Mouse (Mus musculus): ENCODE data around the gene Nbea. TPM values are rescaled to one million over a fixed set of nuclear protein-coding genes. Genes with fewer than 3 reads are reported as not detected.

Nbea gene
- total RNA-seq, 2 experiments from 2014 or later: 12.5 to 15.4 TPM

DNA sequence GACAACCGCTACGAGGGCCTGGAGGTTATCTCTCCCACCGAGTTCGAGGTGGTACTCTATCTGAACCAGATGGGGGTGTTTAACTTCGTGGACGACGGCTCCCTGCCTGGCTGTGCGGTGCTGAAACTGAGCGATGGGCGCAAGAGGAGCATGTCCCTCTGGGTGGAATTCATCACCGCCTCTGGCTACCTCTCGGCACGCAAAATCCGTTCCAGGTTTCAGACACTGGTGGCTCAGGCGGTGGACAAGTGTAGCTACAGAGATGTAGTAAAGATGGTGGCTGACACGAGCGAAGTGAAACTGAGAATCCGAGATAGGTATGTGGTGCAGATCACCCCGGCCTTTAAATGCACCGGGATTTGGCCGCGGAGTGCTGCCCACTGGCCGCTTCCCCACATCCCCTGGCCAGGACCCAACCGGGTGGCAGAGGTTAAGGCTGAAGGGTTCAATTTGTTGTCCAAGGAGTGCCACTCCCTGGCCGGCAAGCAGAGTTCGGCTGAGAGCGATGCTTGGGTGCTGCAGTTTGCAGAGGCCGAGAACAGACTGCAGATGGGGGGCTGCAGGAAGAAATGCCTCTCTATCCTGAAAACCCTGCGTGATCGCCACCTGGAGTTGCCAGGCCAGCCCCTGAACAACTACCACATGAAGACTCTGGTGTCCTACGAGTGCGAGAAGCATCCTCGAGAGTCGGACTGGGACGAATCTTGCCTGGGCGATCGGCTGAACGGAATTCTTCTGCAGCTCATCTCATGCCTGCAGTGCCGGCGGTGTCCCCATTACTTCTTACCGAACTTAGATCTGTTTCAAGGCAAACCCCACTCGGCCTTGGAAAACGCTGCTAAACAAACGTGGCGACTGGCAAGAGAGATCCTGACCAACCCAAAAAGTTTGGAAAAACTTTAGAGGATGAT, 400.1 kb downstream of the Nbea start:
- DNase-seq: peak; percentile 68

DNA sequence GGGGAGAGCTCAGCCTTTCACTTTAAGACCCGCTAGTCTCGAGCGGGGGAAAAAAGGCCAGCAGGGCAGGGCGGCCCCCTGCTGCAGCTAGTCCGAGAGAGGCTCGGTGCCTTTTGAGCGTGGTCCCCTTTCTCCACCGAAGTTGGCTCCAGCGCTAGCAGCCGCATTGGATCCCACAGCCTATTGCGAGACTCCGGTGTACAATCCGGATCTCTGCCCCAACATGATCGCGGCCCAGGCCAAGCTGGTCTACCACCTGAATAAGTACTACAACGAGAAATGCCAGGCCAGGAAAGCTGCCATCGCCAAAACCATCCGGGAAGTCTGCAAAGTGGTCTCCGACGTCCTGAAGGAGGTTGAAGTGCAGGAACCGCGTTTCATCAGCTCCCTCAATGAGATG, 400.7 kb downstream of the Nbea start:
- peak; percentile 48 for DNase-seq

DNA sequence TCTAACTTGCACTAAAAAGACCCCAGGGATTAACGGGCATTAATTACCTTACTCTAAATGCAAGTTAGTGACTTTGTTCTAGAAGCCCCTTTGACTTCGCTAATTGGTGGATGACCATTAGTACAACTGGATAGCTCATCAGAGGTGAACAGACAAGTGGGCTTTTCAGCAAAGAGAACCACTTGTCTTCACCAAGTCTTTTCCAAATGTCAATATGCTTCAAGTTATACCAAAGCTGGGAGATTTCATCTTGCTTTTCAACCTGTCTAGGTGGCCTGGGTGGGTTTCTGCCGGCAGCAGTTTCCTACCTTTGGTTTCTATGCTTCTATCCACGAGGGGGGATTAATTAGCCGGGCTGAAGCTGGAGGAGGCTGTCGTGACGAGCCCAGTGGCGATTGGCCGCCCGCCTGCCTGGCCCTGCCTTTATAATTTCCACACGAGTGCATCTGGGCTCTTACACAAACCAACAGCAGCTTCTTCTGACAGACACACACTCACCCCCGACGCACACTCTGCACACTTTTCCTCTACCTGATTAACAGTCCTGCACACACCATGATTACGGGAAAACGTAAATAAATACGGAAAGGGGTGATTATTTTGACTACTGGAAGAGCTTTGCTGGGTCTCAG, 401.3 kb downstream of the Nbea start, which contains the start of gene Mab21l1:
Mab21l1 (plus strand) TSS at position 455 of the 632 bp plus-strand sequence.
- peak; percentile 80 for DNase-seq

DNA sequence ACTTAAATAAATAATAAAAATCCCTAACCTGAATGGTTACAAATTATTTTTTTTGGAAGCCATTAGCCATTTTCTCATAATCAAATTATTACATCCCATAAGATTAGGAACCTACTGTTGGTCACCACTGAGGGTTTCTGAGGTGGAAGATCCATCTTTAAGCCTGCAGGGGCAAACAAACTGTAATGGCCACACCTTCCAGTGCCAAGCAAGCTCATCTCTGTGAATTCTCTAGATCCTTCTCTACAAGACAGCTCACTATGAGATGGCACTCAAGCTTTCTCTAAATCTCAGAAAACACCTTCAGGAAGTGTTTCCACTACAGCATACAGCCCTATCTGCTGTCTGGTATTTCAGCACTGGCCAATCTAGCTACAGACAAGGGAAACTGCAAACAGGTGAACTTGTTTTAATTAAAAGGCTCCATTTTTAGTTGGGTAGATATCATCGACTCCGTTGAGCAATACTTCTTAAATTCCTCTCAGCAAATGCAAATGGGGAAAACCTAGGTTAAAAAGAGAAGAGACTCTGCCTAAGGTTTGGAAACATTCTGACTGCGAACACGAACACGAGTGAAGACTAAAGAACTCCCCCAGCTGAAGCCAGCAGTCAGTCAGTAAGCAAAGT, 402.0 kb downstream of the Nbea start:
- no peak for DNase-seq

DNA sequence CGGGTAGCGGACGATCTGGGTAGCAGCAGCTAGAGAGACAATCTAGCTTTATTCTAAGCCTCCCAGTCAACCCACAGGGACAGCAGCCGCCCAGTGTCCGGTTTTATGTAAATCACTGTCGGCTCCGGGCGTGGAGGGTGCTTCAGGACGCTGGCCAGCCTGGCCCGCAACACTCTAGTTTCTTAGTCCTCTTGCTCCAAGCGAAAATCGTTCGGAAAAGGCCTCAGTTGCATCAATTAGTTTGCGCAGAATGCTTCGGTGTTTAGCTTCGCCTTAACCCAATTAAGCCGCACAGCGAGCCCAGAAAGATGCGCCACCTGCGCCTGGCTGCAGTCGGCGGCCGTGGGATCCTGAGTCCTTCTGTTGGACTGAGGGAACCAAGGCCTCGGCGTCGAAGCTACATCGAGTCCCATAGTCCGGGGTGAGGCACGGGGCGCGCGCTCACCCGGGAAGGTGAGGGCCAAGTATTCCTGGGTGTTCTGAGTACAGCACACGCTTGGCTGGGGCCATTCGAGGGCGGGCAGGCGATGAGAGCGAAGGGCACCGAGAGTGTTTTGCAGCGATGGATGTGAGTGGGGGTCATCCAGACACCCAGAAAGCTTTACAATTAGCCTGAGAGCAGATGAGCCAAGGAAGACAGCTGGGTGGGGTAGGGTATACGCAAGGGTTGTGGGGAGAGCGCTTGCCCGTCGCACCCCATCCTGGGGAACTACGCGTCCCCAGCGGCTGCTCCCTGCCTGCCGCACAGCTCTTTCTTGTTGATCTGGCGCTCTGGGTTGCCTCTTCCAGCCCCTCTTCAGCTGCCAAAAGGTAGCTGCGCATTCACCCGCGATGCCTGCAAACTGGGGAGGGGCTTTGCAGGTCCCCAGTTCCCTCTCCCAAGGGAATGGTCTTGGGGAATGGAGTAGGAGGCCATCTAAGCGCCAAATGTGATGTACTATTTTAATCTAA, 403.1 kb downstream of the Nbea start:
- peak; percentile 44 for DNase-seq

DNA sequence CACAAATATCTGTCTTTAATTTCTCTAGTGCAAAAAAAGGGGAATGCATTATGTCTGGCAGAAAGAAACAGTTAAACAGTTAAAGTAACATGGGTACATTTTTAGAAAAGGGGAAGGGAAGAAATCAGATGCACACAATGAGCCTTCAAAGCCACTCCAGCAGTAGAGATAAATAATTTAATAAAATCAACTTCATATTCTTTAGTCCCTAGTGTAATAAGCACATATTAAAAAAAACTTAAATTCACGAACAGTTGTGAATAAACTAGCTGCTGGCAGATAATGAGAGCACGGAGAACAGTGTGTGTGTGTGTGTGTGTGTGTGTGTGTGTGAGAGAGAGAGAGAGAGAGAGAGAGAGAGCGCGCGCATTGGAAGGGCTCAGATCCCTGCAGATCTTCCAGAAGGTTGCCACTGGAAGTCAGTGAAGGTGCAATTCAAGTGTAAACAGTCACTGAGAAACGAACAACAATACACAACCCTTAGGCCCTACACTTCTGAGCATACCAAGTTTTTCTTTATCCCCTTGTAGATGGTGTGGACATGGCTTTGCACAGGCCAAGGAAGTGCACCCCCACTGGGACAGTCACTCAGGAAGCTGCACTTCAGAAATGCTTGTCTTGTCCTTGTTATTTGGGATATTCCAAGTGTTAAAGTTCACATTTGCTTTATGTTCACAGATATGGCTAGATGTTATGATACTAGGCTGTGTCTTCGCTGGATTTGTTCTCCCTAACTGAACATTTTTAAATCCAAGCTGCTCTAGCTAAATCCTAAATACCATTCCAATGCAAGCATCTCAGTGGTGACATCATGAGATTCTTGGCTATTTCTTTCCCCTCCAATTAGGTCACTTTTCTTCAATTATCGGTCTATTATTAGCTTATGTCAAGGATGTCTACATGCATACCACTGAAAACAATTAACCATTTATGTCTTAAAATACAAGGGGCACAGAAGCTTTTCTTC, 404.5 kb downstream of the Nbea start:
- DNase-seq: no peak

DNA sequence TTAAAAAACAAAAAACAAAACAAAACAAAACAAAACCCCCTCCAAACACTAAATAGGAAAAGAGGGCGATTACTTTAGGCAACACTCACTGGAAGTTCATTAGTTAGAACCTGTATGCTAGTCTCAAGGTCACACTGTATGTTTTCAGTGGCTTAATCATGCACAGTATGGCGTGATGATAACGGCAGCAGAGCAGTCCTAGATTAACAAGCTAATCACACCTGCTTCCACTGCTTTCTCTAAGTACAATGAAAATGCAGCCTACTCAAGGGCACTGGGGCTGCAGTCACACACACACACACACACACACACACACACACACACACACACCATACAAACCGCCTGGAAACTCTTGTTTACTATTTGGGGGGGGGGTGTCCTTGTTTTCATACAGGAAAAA, 406.0 kb downstream of the Nbea start:
- DNase-seq: no peak

DNA sequence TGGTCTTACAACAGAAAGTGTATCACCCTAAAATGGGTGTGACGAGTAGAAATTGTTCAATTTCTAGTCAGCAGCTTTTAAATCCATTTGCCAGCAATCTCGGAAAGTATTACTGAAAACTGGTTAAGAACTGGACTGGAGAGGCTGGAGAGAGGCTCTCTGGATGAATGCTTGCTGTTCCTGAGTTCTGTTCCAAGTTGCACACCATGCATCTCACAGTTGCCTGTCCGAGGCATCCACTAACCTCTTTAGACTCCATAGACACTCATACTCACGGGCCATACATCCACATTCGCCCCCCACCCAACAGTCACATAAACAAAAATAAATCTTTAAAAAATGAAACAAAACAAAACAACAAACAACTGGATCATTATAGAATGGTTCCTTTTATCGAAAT, 407.7 kb downstream of the Nbea start:
- no peak for DNase-seq

DNA sequence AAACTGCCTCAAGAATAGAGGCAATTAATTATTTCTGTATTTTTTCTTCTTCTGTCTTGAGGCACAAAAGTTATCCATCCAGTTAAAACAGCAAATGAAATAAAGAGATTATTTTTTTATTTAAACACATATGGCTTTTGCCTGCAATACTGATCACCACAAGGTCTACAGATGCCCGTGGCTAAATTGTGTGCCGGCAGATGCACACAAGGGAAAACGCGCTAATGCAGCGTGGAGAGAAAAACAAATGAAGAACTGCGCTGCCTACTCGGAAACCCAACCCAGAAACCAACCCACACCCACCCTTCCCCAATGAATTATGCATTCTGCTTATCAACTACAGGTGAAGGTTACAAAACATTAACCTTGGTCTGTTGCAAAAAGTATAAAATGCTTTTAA, 408.3 kb downstream of the Nbea start:
- no peak for DNase-seq

DNA sequence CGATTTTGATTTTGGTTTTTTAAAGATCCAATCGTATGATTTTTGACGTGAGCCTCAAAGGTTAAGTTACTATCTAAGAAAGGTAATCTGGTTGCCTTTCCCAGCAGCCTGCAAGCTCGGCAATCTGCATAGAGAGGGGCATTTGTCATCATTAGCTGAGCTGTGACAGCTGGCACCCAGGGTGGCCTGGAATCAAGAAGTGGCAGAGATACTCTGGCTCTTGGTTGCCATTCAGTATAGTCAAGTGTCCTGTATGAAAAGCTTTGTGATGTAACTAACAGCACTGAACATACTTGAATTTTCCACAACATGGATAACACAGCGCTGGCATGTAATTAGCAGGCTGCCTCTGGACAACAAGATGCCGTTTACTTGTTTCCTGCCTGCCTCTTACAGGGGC, 409.3 kb downstream of the Nbea start:
- no peak for DNase-seq

DNA sequence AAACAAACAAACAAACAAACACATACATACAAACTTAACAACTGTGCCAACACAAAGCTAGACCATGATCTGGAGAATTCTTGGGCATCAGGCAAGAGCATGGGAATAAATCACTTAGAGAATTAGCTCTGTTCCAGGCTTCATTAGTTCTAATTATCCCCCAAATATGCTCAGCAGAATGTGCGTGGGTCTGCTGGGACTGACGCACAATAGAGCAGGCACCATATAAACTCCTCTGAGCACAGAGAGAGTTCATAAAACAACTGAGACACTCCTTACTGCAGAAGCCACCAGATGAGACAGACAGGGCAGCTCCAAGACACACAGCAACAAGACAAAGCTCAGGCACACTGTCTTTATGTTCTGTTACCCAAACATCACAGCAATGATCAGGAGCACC, 414.2 kb downstream of the Nbea start:
- no peak for DNase-seq

DNA sequence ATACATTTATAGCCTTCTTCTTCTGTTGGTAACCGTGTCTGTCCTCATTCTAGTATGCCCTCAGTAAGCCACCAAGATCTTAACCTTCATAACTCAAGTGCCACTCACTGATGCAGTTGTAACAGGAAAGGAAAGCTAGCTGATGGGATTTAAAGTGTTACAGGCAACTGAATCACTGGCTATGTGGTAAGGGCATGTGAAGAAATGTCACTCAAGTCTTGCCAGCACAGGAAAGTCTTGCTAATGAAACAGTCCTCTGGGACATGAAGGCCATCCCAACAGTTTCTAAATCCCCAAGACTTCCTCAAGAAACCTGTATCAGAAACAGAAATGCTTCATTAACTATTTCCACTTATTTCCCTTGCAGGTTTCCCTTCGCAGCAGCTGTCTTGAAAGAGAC, 414.8 kb downstream of the Nbea start:
- no peak for DNase-seq

DNA sequence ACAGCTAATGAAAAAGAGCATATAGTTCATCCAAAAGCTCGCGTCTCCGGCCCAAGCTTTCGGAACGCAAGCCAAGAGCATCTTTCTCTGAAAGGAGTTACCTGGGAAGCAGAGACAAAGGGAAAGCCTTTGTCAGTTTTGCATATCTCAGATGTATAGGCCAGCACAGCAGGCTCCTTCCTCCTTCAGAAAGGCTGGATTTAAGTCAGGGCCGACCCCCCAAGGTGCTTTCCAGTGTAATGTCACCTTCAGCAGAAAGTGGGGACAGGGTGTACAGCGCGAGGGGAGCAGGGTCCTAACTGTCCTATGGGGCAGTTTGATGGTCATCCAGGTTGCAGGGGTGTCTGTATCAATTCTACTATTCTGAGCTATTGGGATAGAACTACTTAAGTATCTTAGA, 419.9 kb downstream of the Nbea start:
- no peak for DNase-seq

DNA sequence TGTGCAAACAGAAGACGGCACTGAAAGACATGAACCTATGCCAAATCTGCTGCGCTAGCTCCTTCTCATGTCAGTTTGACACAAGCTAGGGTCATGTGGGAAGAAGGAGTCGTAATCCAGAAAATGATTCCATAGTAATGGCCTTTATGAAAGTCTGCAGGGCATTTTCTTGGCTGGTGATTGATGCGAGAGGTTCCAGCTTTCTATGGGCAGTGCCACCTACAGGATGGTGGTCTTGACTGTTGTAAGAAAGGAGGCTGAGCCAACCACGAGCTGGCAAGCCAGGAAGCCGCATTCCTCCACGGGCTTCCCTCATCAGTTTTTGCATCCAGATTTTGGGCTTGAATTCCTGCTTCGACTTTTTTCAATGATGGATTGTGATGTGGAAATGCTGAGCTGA, 425.2 kb downstream of the Nbea start:
- no peak for DNase-seq

DNA sequence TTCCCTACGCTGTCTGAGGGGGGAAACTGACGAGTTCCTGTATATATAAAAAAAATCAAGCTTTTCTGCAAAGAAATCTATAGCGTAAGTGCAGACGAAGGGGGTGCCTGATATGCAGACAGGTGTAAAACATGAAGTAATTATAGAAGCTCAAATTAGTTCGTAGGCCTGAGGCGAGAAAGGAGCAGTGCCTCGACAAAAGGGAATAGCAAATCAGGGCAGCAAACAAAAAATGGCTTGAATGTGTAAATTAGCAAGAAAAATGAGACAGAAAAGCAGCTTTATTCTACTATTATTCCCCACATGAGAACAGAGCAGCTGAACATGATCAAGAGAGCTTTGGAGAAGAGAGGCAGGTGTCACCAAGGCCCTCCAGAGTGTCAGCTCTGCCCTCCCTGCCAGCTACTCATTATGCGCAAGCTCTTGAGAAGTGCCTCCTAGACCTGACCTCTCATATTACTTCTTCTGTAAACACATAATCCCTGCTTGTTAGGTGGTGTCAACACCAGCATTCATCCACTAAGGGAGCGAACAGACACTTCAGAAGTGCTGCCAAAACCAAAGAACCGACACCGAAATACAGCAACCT, 426.8 kb downstream of the Nbea start:
- DNase-seq: no peak

DNA sequence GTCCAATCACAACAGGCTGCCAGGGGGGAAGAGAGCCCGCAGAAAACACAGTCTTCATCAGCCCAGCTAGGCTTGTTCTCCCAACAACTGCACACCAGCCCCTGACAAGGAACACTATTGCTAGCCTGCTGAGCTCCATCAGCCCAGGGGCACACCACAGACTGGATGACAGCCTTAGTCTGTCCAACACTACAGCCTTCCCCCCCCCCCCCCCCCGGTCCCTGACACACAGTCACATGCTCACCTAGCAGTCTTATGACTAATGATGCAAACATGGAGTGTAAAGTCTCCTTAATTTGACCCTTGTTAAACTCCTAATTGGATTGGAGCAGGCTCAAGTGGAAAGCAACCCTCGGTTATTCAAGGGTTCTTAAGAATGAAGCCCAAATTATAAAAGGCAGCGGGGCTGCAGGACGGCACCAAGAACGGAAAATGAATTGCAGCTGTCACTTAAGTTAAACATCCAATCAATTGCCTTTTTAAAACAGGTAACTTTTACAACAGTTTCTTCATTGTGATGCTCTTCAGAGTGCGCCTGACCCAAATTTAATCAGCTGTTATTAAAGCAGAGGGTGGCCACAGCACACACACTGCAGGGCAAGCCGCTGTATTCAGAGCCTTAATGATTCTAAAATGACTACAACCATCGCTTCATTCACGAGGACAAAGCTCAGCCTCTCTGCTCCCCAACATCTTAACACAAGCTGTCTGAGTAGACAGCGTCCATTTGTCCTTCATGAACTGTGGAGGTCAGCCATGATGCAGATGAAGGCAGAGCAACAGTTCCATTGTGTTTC, 427.5 kb downstream of the Nbea start:
- DNase-seq: no peak

DNA sequence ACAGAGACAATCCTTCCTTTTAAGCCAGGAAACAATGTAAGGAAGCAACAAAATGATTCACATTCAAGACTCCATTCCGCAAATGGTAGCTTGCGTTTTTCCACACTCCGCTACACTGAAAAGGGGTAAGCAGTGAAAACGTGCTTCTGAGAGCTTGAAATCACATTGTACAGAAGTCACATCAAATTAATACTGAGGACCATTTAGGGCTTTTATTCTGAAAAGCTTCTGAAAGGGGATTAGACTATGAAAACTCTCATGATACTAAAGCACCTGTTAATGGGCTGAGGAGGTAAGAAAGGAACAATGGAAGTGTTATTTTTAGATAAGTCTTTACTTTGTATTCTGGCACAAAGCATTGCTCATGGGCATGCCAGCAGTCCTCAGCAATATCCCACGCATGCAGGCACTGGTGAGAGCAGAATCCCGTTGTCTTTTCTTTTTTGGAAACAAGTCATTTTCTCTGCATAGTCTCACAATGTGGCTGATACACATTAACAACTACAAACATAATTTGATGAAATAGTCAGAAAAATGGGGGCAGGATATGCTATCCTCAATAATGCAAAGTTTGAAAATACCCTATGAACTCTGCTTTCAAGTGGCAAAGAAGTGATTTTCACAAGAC, 428.4 kb downstream of the Nbea start:
- no peak for DNase-seq

DNA sequence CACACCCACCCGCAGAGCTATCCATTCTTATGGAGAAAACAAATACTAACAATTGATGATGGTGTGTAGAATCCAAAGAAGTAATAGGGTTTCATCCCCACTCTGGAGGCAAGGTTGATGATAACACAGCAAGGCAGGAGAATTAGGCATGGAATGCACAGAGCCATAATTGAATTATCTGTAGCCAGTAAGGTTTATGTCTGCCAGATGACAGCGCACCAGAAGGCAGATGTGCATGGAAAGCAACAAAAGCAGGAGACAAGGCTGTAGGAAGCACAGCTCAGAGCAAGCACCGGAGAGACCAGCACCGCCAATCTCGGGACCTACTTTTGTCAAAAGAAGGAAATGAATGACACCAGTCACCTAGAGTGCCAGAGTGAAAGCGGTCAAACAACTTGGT, 429.6 kb downstream of the Nbea start:
- DNase-seq: no peak

DNA sequence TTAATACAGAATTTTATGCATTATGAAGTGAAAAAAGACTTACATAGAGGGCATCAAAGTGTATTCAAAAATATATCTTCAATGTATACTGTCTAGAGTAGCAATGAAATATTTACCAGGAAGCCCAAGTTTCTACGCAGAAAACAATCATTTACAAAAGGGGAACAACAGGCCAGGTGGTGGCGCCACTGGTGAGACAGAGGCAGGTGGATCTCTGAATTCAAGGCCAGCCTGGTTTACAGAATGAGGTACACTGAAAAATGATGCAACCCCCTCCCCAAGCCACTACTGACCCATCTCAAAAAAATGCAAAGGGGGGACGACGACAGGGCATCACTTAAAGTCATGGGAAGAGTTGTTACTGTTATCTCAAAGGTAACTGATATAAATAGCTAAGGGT, 430.9 kb downstream of the Nbea start:
- DNase-seq: no peak

Data from gastrocnemius, postnatal 10 days (tissue).